Mouse (Mus musculus) forebrain, embryonic 11.5 days (tissue): ENCODE results near the gene Tmem43. TPM values are rescaled to one million over a fixed set of nuclear protein-coding genes. Genes with fewer than 3 reads are reported as not detected.

Source experiments
- ATAC-seq: fragments of 200-750 bp; cut with Nextera tagmentation; replicated peaks from 2 replicates; pipeline ENCODE4 v1.8.0; 2017; ENCODE audit warnings: moderate TSS enrichment; ENCODE audit not compliant: low FRiP score
- DNase-seq: peaks from one replicate; pipeline ENCODE4 v3.0.0-alpha.2; 2017; ENCODE audit warnings: low spot score
- H3K27ac ChIP-seq: fragments of 300-500 bp; sonication (generic); 2 replicates; pipeline ENCODE4 v1.5.1; 2014; ENCODE audit warnings: low read depth, low read length
- H3K27me3 ChIP-seq: fragments of 300-500 bp; sonication (generic); 2 replicates; pipeline ENCODE4 v1.6.1; 2014; ENCODE audit warnings: mild to moderate bottlenecking, low read length, mixed read lengths; ENCODE audit not compliant: control insufficient read depth, insufficient read depth
- H3K36me3 ChIP-seq: fragments of 300-500 bp; sonication (generic); 2 replicates; pipeline ENCODE4 v1.6.1; 2014; ENCODE audit warnings: mild to moderate bottlenecking, low read length, moderate library complexity, mixed read lengths; ENCODE audit not compliant: control insufficient read depth, insufficient read depth
- H3K4me1 ChIP-seq: fragments of 300-500 bp; sonication (generic); replicated peaks from 2 replicates; pipeline ENCODE4 v1.6.1; 2014; ENCODE audit warnings: low read length, mixed read lengths; ENCODE audit not compliant: control insufficient read depth, insufficient read depth
- H3K4me2 ChIP-seq: fragments of 300-500 bp; sonication (generic); 2 replicates; pipeline ENCODE4 v1.6.1; 2014; ENCODE audit warnings: low read depth, mild to moderate bottlenecking, low read length, moderate library complexity, mixed read lengths; ENCODE audit not compliant: severe bottlenecking
- H3K4me3 ChIP-seq: fragments of 300-500 bp; sonication (generic); 2 replicates; pipeline ENCODE4 v1.5.1; 2014; ENCODE audit warnings: low read depth, low read length
- H3K9ac ChIP-seq: fragments of 300-500 bp; sonication (generic); 2 replicates; pipeline ENCODE4 v1.6.1; 2014; ENCODE audit warnings: low read length
- H3K9me3 ChIP-seq: fragments of 300-500 bp; sonication (generic); 2 replicates; pipeline ENCODE4 v1.6.1; 2016; ENCODE audit warnings: low read length, mixed read lengths; ENCODE audit not compliant: control insufficient read depth
- WGBS: fragments of 180-500 bp; shearing (Covaris S2); extraction: QIAGEN DNeasy Blood & Tissue Kit; methylation state at CpG from one replicate; pipeline ENCODE4 v1.1.7; 2014; 5-methylcytosine and 5-hydroxymethylcytosine counted together
- polyA plus RNA-seq: library from polyadenylated mRNA; unstranded; fragments of >200 nt; fragmentation: Nextera tagmentation; extraction: Ambion mirVana; gene quantifications from 2 replicates; pipeline ENCODE4 v1.2.1, GENCODE M21; 2014

The Tmem43 gene
- polyA plus RNA-seq, 1 experiment from 2014 or later = 71.0 TPM

- Histone ChIP-seq H3K27me3 (no peaks in the 10 kb centered on the region), H3K27ac (no peak overlapping the region), H3K4me3 (no peak overlapping the region), H3K4me2 (no peak overlapping the region), H3K9me3 (no peaks in the 10 kb centered on the region), H3K9ac (no peak overlapping the region), H3K36me3 (peaks cover 13% of the 10 kb centered on the region; the same call in 1 of the 2 replicates), H3K4me1 (no peaks in the 10 kb centered on the region)
- ATAC-seq = no peak
- WGBS = 88% methylated on average over 1 of the region's 1 CpGs
- DNase-seq = no peak
Observed at GRCm38 (mm10) chr6:91503302-91503701, 29.8 kb downstream of the Tmem43 start.

GRCm38 (mm10) chr6:91506036-91506435 is 32.5 kb downstream of the Tmem43 start:
- Histone ChIP-seq H3K36me3 (peaks cover 13% of the 10 kb centered on the region; the same call in 1 of the 2 replicates), H3K4me3 (no peak overlapping the region), H3K27me3 (no peaks in the 10 kb centered on the region), H3K9ac (no peak overlapping the region), H3K27ac (no peak overlapping the region), H3K9me3 (no peaks in the 10 kb centered on the region), H3K4me1 (no peaks in the 10 kb centered on the region), H3K4me2 (no peak overlapping the region)
- DNase-seq (no peak), ATAC-seq (no peak)
- WGBS = 91% methylated on average over 5 of the region's 5 CpGs

GRCm38 (mm10) chr6:91508041-91508440 is 34.5 kb downstream of the Tmem43 start:
- H3K27me3 ChIP-seq = no peaks in the 10 kb centered on the region
- 81% methylated on average over 3 of the region's 3 CpGs for WGBS

GRCm38 (mm10) chr6:91509326-91509725 is 35.8 kb downstream of the Tmem43 start:
- DNase-seq = peak; percentile 88
- H3K4me2 ChIP-seq = no peak overlapping the region
- no peaks in the 10 kb centered on the region for H3K9me3 ChIP-seq
- no peak overlapping the region for H3K27ac ChIP-seq
- no peak overlapping the region for H3K4me3 ChIP-seq
- H3K9ac ChIP-seq = no peak overlapping the region
- H3K27me3 ChIP-seq = no peaks in the 10 kb centered on the region
- H3K36me3 ChIP-seq = peaks cover 2% of the 10 kb centered on the region; the same call in 1 of the 2 replicates
- 46% methylated on average over 7 of the region's 7 CpGs for WGBS
- ATAC-seq = no peak
- H3K4me1 ChIP-seq = no peaks in the 10 kb centered on the region

More at GRCm38 (mm10) chr6:91508041-91508440, 34.5 kb downstream of the Tmem43 start:
- Histone ChIP-seq H3K4me3 (no peak overlapping the region), H3K4me1 (no peaks in the 10 kb centered on the region), H3K9ac (no peak overlapping the region), H3K36me3 (peaks cover 13% of the 10 kb centered on the region; the same call in 1 of the 2 replicates), H3K4me2 (no peak overlapping the region), H3K27ac (no peak overlapping the region), H3K9me3 (no peaks in the 10 kb centered on the region)
- DNase-seq = no peak
- no peak for ATAC-seq

- ATAC-seq (no peak), DNase-seq (no peak)
- H3K4me2 ChIP-seq = no peak overlapping the region
- WGBS = 88% methylated on average over 10 of the region's 10 CpGs
- H3K36me3 ChIP-seq = peaks cover 2% of the 10 kb centered on the region; the same call in 1 of the 2 replicates
- H3K4me1 ChIP-seq = no peaks in the 10 kb centered on the region
- H3K9me3 ChIP-seq = no peaks in the 10 kb centered on the region
- H3K27me3 ChIP-seq = no peaks in the 10 kb centered on the region
- no peak overlapping the region for H3K4me3 ChIP-seq
- H3K27ac ChIP-seq = no peak overlapping the region
- H3K9ac ChIP-seq = no peak overlapping the region
Observed at GRCm38 (mm10) chr6:91510211-91510610, 36.7 kb downstream of the Tmem43 start.

- H3K27me3 ChIP-seq = no peaks in the 10 kb centered on the region
- no peak overlapping the region for H3K27ac ChIP-seq
- H3K9ac ChIP-seq = no peak overlapping the region
- H3K36me3 ChIP-seq = no peaks in the 10 kb centered on the region; the same call in 1 of the 2 replicates
- no peak overlapping the region for H3K4me2 ChIP-seq
- H3K4me1 ChIP-seq = peaks cover 4% of the 10 kb centered on the region
- DNase-seq = no peak
- no peaks in the 10 kb centered on the region for H3K9me3 ChIP-seq
- ATAC-seq = no peak
- no peak overlapping the region for H3K4me3 ChIP-seq
Observed at GRCm38 (mm10) chr6:91514135-91514534, 40.6 kb downstream of the Tmem43 start.

- peaks cover under 1% of the 10 kb centered on the region; the same call in 1 of the 2 replicates for H3K36me3 ChIP-seq
- no peak for ATAC-seq
- peak overlapping the region; percentile 68 for H3K4me2 ChIP-seq
- H3K9me3 ChIP-seq = no peaks in the 10 kb centered on the region
- H3K4me3 ChIP-seq = peak overlapping the region; percentile 88
- H3K9ac ChIP-seq = peak overlapping the region; percentile 78
- no peak overlapping the region for H3K27ac ChIP-seq
- no peaks in the 10 kb centered on the region for H3K27me3 ChIP-seq
- peaks cover 4% of the 10 kb centered on the region for H3K4me1 ChIP-seq
- WGBS = 40% methylated on average over 10 of the region's 10 CpGs
- no peak for DNase-seq
Observed at GRCm38 (mm10) chr6:91514737-91515362, 41.3 kb downstream of the Tmem43 start.

GRCm38 (mm10) chr6:91515545-91516449 is 42.3 kb downstream of the Tmem43 start, which contains the start of the genes Xpc and Lsm3:
Xpc (minus strand) TSS chr6:91515888.
Lsm3 (plus strand) TSS chr6:91515928.
- Histone ChIP-seq H3K27me3 (no peaks in the 10 kb centered on the region), H3K4me2 (peak within 1 kb of the TSS; percentile 68), H3K4me3 (peak within 1 kb of the TSS; percentile 88), H3K27ac (no peak within 1 kb of the TSS), H3K9me3 (no peaks in the 10 kb centered on the region), H3K9ac (peak within 1 kb of the TSS; percentile 93), H3K4me1 (peaks cover 4% of the 10 kb centered on the region), H3K36me3 (peaks cover 9% of the 10 kb centered on the region; the same call in 1 of the 2 replicates)
- under 1% methylated on average over 80 of the region's 80 CpGs for WGBS
- DNase-seq = peak; percentile 99
- peak; percentile 99 for ATAC-seq
